Mouse (Mus musculus): Measurements from ENCODE around the gene Zfp143. TPM values are rescaled to one million over a fixed set of nuclear protein-coding genes. Genes with fewer than 3 reads are reported as not detected.

Gene Zfp143
- total RNA-seq (2023): 10 to 100 TPM; 22.1 to 24.4 TPM

GRCm38 (mm10) chr7:110061199-110061751 is at the start of gene Zfp143:
Gene Zfp143, plus strand, starts transcription at chr7:110061217.

GRCm38 (mm10) chr7:110018117-110018630 is 42.8 kb upstream of the Zfp143 start, which contains the start of gene Ipo7:
Gene Ipo7, plus strand, starts transcription at chr7:110018274.

GRCm38 (mm10) chr7:110121516-110122288 is 60.7 kb downstream of the Zfp143 start, which contains the start of gene Wee1:
Gene Wee1, plus strand, starts transcription at chr7:110122046.

Other genes with a start within 250 kb of the Zfp143 start
- not detected for gene Scube2, start 195.5 kb upstream of the Zfp143 start, total RNA-seq (2023)
- 100 to 1,000 TPM; 261 to 269 TPM for gene Dennd5a, start 100.7 kb upstream of the Zfp143 start, total RNA-seq (2023)
- gene Tmem41b, start 74.3 kb upstream of the Zfp143 start, total RNA-seq (2023): 10 to 100 TPM; 33.8 to 40.8 TPM
- gene Ipo7, start 42.9 kb upstream of the Zfp143 start, total RNA-seq (2023): 100 to 1,000 TPM; 118 to 119 TPM
- gene Wee1, start 60.8 kb downstream of the Zfp143 start, total RNA-seq (2023): 1 to 10 TPM; 5.3 to 5.6 TPM
- 10 to 100 TPM; 52.1 to 52.6 TPM for gene Swap70, start 160.5 kb downstream of the Zfp143 start, total RNA-seq (2023)

All from monocyte, adult 59 days (primary cell).